Mouse (Mus musculus): ENCODE measurements around the gene Gm21958. TPM values are rescaled to one million over a fixed set of nuclear protein-coding genes. Genes with fewer than 3 reads are reported as not detected.

Gene Gm21958
- total RNA-seq (2015; ENCODE audit: low replicate concordance) (not detected in 2 replicates), total RNA-seq (2017; ENCODE audit: low replicate concordance) (not detected in 2 replicates)

DNA sequence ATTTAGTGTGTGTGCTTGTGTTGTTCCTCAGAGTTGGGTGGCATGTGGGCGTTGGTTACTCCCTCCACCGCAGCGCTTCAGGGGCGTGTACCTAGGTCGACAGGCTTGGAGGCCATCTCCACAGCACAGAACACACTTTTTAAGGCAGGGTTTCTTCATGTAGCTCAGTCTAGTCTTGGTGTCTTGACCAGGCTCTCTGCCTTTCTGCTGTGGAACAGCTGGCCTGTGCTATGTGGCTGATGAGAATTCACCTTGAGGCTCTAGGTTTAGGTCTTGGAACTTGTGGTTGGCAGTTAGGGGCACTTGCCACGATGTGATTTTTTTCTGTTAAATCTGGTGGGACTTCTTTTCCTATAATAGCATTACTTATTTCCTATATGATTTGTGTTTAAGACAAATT lies at the start of gene Gm21958:
Gm21958 (minus strand) TSS at position 101 of the 400 bp plus-strand sequence.
- no peak for ATAC-seq (replicated peaks; ENCODE audit: low FRiP score, poor library complexity, severe bottlenecking)

DNA sequence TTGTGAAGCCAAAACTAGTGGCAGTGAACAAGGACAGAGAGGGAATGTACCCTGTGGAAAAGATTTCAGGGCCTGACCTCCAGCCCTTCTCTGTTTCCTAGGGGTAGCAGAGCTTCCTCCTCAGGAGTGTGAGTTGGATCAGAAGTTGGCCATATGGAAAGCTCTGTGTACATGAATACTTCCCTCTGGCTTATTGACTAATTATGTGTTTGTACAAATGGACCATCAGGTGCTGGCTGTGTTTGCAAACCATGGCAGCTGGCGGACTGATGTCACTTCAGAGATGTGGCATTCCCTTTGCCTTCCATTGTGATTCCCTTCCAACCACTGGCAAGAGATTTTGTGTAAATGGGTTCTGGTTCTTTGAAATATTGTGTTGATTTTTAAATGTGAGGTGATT lies 47.1 kb upstream of the Gm21958 start:
- no peak for ATAC-seq (replicated peaks; ENCODE audit: low FRiP score, poor library complexity, severe bottlenecking)

DNA sequence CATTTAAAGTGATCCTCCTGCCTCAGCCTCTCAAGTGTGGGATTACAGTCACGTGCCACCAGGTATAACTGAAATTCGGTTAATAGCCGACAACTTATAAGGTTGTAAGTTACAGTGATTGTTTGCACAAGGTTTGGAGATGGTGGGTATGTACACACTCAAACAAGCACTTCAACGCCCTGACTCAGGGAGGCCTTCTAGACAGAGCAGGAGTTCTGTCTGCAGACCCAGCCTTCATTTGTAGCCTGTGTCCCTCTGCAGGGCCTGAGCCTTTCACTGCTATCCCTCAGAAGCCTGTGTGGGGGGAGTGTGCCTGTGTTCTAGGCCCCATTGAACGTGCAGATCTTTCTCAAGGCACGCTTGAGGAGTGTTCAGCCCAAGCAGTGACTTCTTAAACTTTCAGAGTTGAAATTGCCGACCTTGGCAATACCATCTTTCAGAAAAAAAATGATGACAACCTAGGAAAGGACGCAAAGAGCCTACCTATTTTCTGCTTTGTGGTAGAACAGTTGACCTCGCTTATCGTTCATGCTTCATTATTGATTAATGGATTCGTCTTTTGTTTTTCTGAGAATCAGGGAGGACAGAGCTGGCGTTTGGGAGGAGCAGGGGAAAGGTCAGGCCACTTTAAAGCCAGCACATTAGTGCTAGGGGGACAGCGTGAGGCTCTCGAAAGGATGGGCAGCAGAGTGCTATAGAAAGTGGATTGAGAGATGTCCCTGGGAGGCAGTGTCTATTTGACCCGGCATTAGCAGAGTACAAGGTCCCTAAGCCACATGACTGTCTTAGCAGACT lies 46.4 kb upstream of the Gm21958 start:
- ATAC-seq (replicated peaks; ENCODE audit: low FRiP score, poor library complexity, severe bottlenecking), result no peak

DNA sequence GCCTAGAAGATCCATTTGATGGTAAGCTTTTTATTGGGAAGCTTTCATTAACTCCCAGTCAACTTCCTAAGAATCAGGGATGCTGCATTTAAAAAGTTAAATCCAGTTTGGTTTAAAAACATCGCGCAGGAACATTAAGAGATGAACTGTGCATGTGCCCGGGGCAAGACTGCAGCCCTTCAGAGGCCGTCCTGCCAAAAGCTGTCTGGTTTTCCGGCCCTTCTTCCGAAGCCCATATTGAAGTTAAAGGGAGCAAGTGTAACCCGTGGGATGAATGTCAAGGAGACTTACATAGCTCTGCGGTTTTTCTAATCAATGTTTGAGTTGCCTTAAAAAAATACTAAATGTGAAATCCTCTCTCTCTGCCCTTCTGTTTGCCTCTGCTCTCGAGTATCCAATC lies 45.1 kb upstream of the Gm21958 start:
- no peak for ATAC-seq (replicated peaks; ENCODE audit: low FRiP score, poor library complexity, severe bottlenecking)

DNA sequence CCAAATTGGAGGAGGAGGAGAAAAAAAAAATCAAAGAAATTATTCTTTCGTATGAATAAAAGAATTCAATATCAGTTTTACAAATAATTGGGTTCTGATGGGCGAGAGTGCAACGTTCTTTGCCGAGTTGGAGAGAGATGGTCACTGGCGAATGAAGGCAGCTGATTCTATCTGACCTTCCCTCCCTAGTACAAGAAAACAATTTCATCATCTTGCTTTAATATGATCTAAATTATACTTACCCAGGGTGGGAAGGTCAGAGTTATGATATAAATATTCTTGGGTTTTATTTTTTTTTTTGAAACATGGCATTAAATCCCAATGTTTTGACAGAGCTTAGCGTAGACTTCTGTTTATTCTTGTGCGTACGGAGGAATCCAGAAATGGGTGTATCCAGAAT lies 43.3 kb upstream of the Gm21958 start:
- ATAC-seq (replicated peaks; ENCODE audit: low FRiP score, poor library complexity, severe bottlenecking), result no peak

DNA sequence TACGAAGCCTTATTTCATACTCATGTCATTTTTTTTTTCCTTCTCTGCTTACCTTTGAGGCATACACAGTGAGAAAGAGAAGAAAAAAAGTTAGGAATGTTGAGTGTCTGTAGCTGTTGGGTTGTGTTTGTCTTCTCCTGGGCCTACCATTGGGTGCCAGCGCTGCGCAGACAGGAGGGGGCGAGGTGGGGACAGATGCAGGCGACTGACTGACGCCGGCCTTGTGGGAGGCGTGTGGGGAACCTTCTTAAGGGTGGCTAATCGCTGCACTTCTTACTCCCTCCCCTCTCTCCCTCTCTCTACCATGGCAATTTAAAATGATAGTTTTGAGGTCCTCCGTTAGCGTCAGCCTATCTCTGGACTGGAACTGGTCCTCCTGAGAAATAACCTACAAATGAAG lies 41.9 kb upstream of the Gm21958 start:
- no peak for ATAC-seq (replicated peaks; ENCODE audit: low FRiP score, poor library complexity, severe bottlenecking)

DNA sequence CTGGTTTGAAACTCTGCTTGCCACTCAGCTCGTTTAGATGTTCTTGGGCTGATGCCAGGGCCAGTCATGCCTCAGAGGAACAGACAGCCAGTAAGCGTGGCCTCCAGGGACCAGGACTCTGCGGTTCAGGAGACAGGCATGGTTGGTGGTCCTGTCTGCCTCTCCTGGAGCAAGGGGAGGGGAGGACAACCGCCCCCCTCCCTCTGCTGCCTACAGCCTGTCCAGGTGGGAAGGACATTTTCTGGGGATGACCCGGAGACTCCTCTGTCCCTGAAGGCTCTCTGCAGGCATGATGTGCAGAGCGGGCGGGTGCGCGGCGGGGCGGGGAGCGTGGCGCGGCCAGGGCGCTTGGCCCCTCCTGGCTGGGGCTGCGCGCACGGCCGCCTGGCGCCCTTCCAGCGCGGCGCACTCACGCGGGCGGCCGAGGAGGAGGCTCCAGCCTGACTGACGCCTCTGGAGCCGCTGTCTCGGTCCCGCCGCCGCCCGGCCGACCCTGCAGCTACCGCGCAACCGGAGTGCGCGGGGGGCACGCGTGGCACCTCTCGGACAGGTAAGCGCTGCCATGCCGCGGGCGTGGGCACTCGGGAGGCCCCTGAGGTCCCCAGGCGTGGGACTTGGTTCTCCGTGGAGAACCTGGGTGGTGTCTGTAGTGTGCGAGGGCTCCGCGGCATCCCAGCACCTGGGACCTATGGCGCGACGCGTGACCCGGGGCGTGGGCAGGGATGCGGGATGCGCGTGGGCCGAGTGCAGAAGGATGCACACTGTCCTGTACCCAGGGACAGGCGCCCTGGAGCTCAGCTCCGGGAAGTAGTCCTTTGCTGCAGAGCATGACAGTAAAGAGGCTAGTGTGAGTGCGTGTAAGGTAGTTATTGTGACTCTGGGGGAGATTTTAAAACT lies 41.2 kb upstream of the Gm21958 start, which contains the start of gene Smad9:
Smad9 (plus strand) TSS at position 438 of the 897 bp plus-strand sequence.
- no peak for ATAC-seq (replicated peaks; ENCODE audit: low FRiP score, poor library complexity, severe bottlenecking)

DNA sequence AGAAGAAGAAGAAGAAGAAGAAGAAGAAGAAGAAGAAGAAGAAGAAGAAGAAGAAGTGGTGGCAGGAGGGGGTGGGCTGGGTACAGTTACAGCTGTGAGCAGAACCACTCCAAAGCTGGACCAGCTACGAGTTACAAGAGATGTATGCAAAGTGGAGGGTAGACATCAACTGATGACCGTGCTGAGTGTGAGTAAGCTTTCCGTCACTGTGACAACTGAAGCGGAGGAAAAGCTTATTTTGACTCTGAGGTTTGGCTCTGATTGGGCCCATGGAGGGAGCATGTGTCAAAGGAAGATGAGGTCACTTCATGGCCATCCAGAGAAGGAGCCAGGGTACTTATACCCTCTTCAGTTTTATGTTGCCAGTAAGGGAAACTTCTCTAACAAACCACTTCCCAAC lies 39.3 kb upstream of the Gm21958 start:
- ATAC-seq (replicated peaks; ENCODE audit: low FRiP score, poor library complexity, severe bottlenecking), result no peak

DNA sequence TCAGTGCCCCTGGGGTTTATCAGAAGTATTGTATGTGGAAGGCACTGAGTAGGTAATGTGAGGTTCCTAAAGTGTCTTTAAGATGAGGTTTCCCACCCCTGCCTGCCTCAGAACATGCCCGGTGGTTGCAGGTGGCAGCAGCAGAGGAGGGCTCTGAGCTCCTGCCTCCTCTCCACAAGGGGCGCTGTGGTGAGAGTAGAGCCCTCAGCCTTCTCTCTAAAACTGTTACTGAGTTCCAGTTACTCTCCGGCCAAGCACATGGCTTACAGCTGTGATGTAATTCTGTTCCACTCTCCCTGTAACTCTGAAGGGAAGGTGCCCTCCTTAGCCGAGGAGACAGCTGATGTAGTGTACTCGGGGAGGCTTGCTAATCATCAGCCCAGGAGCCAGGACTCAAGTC lies 31.6 kb upstream of the Gm21958 start:
- peak; percentile 56; the same call in 1 of the 2 replicates for ATAC-seq (replicated peaks; ENCODE audit: low FRiP score, poor library complexity, severe bottlenecking)

DNA sequence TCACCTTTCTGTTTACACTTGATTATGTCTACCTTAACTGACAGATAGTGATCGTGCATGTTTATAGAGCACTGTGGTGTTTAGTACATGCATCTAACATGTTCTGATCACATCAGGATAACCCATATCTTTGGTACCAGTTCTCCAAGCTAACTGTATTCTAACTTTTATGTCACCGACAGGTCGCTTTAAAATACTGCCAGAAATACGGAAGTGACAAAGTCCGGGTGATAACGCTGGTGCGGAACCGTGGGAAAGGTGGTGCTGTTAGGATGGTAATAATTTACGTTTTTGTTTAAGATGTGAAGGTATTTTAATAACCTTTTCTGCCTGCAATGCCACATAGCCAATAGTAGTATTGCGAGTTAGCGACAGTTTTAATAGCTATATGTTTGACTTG lies 27.8 kb upstream of the Gm21958 start:
- ATAC-seq (replicated peaks; ENCODE audit: low FRiP score, poor library complexity, severe bottlenecking), result no peak

DNA sequence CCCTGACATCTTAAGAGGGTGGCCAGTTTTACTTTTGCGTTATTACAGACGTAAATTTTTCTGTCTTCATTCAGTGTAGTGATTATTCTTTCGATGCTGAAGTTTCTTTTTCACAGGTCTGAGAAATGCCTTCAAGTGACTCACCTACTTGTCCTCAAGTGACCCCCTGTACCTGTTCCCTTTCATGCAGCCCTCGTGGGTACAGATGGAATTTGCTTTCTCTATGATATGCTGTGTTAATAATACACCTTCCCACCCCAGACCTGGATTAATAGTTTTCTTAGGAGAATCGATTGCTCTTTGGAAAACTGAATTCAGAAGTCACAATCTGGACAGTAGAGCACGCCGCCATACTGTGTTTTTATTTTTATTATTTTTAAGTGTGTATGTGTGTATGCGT lies 23.2 kb upstream of the Gm21958 start:
- no peak for ATAC-seq (replicated peaks; ENCODE audit: low FRiP score, poor library complexity, severe bottlenecking)

DNA sequence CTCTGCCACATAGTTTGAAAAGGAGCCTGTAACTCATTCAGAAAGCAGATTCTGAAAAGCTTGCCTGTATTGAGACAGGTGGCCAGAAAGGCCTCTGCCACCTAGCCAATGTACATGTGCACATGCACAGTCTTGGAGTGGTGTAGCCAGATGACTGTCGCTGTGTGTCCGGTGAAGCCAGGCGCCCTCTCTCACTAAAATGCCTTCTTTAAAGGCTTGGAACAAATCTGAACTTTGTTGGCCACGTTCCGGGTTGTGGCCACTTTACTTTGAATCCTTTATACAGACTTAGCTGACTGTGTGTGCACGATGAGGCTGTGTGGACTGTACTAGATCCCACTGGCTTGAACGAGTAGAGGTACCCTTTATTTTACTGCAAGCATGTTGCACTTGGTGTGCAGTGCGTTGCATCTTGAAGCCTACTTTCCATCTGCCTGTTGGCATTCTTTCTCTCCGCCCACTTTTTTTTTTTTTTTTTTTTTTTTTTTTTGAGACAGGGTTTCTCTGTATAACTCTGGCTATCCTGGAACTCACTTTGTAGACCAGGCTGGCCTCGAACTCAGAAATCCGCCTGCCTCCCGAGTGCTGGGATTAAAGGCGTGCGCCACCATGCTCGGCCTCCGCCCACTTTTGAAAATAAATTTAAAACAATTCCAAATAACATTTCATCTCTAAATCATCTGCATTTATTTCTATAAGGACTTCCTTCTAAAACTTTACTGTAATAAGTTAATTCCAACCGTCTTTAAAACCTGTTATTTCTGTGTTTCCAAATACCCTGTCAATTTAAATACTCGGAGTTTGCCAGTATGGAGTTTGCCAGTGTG lies 22.2 kb upstream of the Gm21958 start:
- no peak for ATAC-seq (replicated peaks; ENCODE audit: low FRiP score, poor library complexity, severe bottlenecking)

DNA sequence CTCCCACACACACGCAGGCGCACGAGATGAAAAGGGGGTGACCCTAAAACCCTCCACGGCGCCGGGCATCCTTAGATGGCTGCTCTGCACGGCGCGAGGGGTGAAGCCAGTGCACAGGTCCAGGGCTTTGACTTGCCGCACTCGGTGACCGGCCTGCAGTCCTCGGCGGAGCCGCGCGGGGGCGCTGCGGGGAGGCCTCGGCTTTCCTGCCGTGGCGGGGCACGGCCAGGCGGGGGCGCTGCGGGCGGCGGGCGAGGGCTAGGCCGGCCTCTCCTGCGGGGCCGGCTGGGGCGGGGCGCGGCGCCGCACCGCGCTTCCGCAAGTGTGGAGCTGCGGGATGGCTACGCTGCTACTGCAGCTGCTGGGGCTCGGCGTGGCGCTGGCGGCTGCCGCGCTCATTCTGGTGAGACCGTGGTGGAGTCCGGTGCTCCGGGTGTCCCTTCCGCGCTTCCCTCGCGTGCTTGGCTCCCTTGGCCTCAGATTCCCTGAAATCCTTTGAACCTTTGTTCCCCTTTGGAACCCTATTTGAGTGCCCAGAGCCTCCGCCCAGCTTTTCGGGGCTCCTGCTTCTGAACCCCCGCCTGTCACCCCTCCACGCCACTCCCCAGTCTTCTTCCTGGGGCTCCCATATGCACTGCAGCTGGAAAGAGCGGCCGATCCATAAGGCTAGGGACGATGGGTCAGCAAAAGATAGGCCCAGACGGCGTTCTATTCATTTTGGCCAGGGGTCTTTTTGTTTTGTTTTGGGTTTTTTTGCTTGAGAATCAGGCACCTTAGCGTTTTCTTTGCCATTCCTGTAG lies 21.3 kb upstream of the Gm21958 start, which contains the start of the genes Exosc8 and Alg5:
Exosc8 (minus strand) TSS at position 147 of the 800 bp plus-strand sequence.
Alg5 (plus strand) TSS at position 293 of the 800 bp plus-strand sequence.
- peak; percentile 72 for ATAC-seq (replicated peaks; ENCODE audit: low FRiP score, poor library complexity, severe bottlenecking)

DNA sequence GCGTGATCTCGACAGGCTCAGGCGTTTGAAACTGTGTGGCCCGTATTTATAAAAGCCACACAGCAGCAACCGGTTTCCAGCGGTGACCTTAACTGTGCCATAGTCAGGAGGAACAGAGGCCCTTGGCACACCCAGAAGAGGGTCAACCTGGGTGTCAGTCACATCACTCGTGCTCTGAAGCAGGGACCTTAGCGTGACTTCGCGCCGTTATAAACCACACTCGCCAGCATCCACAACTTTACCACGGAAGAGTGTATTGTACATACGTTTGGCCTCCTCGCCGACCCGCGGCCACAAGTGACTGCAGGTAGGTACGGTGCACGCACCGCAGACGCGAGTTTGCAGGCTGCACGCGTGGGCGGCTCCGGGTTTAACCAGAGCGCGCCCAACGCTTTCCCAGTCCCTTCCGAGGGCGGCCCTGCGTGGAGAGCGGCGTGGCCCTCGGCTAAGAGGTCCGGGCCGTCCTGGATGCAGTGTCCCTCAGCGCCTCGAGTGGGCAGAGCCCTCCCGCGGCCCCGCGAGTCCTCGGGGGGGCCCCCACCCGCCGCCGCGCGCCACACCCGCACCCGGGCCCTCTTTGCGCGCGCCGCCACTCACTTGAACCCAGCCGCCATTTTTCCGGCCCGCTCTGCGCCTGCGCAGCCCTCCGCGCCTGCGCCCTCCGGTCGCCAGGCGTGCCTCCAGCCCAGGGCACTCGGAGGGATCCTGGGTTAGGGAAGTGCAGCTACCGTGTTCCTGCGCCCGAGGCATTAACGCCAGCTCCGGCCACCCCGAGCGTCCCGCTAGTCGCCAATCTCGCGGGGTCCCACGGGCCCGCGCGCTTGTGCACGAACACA lies 20.5 kb upstream of the Gm21958 start:
- peak; percentile 82 for ATAC-seq (replicated peaks; ENCODE audit: low FRiP score, poor library complexity, severe bottlenecking)

DNA sequence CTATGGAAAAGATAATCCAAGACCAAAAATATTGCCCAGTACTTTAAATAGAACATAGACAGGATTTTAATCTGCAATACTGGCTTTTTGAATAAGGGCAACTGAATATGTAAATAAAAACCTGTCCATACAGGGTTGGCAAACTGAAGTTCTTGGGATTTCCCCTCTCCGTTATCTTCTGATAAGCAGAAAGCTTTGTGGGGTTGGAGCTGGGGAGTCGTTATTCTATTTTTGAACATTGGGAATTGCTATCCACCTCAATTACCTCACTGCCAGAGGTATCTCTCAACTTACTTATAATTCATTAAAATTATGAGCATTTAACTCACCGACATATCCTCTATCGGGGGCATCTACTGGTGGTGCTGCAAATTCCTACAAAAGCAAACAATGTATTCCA lies 18.2 kb upstream of the Gm21958 start:
- ATAC-seq (replicated peaks; ENCODE audit: low FRiP score, poor library complexity, severe bottlenecking), result no peak

DNA sequence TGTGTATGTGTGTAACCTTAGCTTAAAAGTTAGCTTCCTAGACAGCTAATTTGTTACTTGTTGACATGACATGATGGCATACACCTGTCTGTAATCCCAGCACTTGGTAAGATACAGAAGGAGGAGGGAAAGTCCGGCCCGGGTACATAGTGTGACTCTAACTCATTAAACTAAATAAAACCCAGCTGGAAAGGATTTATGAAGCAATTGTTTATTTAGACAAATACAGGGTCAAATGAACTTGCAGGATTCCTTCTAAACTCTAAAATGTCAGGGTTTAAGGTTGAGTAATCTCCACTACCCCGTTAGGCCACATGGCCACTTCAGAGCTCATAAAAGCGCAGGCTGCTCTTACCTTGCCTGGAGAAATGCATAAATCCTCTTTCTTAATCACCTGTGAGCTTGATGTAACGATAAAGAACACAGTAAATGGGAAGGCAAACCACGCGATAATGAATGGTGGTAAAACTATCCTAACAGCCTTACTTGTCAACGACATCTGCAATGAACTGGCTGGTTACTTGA lies 17.5 kb upstream of the Gm21958 start:
- no peak for ATAC-seq (replicated peaks; ENCODE audit: low FRiP score, poor library complexity, severe bottlenecking)

DNA sequence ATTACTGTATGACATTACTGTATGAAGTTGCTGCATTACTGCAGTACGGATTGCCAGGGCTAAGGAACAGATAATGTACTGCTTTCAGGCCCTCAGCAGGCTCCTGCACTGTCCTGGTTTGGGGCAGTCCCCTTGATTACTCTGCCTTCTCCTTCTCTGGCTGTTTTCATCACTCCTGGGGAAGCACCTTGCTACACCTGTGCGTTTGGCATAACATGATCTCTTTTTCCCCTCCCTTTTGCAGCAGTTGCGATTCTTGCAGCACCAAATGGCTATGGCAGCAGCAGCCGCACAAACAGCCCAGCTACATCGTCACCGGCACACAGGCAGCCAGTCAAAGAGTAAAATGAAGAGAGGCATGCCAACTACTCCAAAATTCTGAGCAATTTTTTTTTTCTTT lies 13.9 kb upstream of the Gm21958 start:
- ATAC-seq (replicated peaks; ENCODE audit: low FRiP score, poor library complexity, severe bottlenecking), result no peak

DNA sequence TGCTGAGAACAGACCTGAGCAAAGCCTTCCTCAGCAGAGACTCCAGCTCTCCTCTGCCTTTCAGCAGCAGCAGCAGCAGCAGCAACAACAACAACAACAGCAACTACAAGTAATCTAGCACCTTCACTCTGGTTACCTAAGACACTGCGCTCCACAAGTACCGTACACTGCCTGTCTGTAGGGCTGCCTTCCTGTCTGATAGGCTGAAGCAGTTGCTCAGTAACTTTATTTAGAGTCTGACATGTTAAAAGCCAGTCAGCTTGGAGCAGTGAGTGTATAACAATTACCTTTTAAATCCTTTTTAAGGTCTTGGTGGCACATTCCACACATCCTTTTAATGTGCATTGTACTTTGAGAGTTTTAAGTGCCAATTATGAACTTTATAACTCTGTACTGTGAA lies 13.4 kb upstream of the Gm21958 start:
- no peak for ATAC-seq (replicated peaks; ENCODE audit: low FRiP score, poor library complexity, severe bottlenecking)
